Mouse (Mus musculus): ENCODE data around the gene Kremen1.

The Kremen1 gene

DNA sequence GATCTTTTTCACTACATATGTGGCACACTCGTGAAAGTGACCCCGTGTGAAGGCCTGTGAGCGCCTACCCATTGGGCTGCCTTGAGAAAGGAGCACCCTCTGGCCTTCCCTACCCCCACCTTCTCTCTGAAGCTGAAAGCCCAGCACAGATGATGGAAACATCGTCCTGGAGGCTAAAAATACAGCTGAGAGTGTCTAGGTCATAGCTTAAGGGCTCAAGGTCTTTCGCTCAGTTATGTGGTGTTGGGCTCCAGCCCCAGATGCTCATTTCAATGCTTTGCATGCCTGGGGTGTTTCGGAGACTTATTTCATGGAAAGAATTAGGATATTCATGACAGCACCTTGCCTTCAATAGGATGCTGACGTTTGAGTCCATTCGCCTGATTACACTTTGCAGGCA lies 4.4 kb upstream of the Kremen1 start:
- no peak for DNase-seq

DNA sequence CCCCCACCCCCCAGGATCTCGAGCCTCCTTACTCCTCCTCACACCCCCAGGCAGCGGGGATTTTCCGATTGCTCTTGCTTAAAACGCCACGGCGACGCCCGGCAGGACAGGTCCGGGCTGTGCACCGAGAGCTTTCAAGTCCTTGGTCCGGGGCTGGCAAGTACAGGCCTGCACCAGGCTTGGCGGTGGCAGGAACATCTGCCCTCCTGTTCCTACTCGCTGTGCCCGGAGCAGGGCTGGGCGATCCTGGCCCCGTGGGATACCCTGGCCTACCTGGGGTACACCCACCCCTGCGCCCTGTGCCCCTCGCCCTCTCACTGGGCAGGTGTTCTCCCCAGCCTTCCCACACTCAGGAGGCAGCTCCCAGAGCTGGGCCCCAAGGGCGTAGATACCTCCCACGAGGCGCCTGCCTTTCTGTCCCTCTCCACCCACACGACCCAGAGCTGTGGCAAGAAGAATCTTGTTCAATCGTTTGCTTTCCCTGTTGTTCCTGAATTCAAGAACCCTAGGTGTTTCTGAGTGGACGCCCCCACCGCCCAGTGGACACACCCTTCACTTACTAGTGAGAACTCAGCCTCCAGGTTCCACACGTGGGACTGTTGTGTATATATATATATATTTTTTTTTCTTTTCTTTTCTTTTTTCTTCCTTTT lies 1.8 kb upstream of the Kremen1 start:
- DNase-seq: no peak

DNA sequence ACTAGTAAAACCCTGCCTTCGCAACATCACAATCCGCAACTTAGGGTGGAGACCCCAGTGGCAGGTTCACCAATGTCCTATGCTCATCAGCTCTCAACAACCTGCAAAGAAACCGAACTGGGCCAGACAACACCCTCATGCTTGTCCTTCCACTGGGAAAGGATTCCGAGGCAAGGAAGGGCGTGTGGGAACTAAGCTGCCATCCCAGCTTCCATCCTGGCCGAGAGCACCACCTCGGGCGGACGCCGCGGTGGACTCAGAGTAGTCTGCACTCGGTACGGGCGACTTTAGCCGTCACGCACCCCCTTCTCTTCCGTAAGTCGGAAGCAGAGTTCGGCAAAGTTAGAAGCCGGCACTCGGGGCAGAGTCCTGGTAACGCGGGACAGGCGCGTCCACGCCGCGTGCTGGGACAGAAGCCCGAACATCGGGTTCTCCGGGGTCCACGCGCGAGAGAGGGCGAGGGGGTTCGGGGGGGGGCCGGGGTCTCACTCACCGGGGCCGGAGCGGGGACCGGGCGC lies 357 bp downstream of the Kremen1 start:
- DNase-seq: peak in 1 of 2 experiments; percentile 51

DNA sequence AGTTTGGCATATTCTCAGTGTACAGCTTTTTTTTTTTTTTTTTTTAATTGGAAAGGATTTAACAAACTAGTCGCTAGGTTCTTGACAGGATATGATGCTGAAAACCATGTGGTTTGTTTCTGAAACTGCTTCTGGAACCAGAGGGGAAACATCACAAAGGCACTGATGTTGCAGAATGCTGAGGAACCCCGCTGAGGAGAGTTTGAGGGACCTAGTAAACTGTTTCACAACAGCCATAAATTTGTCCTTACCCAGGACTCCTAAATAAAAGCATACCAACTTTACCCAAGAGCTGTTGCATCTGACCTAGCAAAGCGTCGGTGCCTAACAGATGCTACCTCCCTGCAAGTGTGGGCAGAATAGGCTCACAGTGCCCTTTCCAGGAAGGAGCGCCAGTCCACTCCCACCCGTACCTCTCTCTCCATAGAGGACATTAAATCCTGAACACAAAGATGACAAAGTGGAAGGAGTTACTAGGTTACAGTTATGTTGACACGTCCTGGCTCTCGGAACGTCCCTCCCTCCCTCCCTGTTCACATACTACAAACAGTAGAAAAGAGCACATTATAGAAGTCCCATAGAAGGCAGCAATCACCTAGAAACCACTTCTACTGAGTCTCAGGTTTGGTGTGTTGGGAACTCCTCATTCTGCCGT lies 1.3 kb downstream of the Kremen1 start:
- no peak for DNase-seq

DNA sequence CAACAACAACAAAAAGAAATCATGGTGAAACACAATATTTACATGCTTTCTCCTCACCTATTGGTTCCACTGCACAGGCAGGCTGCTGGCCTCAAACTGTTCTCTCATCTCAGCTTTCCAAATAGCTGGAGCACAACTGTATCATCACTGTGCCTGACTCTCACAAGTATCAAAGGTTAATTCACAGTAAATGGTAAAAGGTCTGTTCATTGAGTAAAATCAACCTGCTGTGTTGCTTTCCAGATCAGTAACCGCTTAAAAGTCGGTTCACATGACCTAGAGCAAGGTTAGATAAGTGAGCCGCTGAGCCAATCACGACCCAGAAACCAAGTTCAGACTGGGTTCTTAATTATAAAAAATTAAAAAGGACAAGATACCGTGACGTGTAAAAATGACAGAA lies 3.3 kb downstream of the Kremen1 start:
- DNase-seq: no peak

DNA sequence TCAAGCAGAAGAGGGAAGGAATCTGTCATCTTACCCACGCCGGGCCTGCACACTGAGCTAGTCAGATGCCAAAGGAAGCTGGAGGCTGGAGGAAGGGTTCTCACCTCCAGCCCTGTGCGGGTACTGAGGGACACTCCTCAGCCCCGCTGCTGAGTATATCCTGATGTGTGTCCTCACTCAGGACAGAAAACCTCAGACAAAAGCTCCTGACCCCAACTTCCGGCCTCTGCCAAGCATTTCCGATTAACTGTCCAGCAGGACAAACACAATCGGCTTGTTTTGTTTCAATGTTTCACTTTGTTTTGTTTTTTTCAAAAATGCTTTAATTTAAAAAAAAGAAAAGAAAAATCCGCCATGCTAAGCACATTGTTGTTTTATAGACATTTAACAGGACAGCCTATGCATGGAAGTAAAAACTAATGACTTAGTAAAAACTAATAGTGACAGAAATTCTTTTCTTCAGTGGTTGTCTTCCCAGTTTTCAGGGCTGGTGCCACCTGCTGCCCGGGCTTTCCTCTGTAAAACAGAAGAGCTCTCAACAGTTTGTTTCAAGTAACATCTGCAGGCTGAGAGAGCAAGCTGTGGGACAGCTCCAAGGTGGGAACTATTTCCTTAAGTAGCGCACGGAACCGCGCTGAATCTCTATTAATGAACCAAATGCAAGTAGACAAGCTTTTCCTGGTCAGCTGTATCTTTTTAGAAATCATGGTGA lies 4.1 kb downstream of the Kremen1 start:
- DNase-seq: no peak

DNA sequence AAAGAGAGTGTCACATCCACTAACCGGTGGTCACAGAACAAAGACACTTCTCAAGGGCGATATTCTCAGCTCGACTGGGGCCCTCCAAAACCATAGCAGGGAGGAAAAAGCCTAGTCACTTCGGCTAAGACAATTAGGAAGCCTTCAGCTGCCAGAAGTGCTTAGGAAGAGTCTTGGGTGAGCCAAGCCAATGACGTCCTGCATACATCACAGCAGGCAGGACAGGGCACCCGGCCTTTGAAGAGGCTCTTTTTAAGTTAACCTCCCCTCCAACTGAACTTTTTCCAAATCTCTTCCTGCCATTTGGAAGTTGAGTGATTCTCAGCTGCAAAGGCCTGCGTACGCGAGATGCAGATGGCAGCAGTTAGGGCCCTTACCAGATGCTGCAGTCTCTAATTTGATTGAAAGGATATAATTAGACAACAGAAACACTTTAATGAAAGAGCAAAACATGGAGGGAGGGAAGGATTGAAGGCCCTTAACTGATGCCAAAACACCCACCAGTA lies 5.8 kb downstream of the Kremen1 start:
- DNase-seq: no peak

DNA sequence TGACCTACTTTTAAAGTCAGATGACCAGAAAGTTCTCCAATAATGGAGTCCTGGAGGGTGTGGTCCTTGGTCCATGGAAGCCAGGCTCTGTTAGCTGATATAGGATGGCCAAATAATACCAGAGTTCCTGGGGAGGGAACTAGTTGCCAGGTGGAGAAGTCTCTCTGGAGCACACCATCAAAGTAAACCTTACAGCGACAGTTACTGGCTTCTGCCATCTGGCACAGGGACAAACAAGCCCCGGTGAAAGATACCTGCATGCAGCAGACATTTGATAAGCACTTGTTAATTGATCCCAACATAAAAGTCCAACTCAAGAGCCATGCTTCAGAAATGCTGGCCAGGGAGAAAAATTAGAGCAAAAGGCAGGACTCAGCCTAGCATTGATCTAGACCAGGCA lies 7.3 kb downstream of the Kremen1 start:
- DNase-seq: no peak

DNA sequence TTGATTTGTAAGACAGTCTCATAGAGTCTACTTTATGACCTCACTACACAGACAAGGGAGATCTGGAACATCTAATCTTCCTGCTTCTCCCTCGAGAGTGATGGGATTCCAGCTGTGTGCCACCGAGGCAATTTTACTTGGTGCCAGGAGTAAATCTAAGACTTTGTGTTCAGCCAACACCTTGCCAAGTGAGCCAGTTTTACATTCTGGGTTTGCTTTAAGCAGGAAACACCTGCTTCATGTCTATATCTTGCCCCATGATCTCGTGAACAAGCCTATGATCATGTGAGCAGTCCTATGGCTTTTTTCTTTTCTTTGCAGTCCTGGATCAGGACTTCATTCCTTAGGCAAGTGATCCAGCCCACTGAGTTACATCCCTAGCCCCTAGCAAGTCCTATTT lies 7.8 kb downstream of the Kremen1 start:
- DNase-seq: no peak

DNA sequence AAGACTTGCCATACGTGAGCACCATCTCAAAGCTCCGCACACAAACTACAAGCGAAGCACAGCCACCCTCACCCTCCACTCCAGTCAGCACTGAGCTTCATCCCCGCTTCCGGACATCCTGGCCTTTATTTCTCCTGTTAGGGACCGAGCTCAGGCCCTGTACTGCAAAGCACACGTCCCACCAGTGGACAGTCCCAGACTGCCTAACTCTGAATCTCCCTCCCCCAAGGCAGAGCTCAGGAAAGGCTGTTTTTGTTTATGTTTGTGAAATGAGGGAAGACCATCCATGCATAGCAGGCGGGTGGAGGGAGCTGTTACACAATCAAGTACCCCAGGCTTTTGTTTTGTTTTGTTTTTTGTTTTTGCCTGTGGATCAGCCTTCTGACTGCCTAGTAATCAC lies 8.6 kb downstream of the Kremen1 start:
- DNase-seq: no peak

DNA sequence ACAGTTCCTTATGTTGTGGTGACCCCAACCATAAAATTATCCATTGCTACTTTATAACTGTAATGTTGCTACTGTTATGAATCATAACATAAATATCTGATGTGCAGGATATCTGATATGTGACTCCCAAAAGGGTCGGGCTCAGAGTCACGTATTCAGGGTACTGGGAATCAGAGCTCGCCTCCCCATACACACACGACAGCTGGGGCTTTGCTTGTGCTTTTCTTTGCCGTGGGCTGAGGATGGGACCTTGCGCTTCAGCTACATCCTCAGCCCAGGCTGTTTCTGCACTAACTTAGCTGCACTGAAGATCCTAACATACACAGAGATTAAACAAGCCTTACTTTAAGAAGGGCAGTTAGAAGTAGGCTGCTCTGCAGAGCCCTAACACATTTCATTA lies 10.2 kb downstream of the Kremen1 start:
- no peak for DNase-seq

DNA sequence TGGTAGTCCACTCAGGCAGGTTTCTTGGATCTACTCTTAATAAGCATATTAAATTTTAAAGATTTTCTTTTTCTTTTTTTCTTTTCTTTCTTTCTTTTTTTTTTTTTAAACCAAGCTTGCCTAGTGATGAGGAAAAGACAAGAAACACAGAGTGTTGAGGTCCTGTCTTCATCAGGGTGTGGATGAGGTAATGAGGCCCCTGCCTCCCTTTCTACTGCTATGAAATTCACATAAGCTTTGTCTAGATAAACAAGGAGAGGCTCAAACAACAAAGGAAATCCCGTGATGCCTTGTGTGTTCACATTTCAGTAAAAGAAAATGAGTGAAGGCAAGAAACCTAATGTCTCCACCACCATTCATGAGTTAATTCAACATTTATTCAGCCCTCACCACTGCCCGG lies 13.2 kb downstream of the Kremen1 start:
- no peak for DNase-seq

DNA sequence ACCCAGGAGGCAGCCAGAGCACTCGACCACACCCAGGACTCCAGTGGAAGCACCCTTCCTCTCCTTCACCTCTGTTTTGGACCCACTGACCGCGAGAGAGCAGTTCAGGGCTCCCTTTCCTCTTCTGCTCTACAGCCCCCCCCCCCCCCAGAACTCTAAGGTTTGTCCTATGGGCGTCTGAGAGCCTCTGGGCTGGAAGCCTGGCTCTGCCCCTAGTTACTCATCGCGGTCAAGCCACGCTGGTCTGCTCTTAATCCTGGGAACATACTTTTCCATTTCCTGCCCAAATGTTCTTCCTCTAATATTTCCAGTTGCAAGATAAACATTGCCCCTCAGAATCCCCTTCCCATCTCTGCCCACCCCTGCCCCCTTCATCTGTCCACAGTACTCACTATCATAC lies 15.9 kb downstream of the Kremen1 start:
- DNase-seq: no peak

DNA sequence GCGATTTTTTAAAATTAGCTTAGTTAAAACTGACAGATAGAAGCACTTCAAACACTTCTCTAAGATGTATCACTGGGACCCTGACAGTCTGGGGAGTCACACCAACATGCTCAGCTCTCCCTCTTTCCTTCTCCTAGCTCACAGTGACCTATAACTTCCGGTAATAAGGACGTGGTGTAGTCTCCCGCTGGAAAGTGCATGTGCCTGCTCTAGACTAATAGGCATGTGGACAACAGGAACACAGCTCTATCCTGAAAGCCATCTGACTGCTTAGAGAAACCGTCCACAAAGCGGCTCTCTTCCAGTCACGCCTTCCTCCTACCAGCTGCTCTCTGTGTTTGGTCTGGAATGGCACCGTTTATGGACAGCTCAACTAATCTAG lies 16.6 kb downstream of the Kremen1 start:
- no peak for DNase-seq

DNA sequence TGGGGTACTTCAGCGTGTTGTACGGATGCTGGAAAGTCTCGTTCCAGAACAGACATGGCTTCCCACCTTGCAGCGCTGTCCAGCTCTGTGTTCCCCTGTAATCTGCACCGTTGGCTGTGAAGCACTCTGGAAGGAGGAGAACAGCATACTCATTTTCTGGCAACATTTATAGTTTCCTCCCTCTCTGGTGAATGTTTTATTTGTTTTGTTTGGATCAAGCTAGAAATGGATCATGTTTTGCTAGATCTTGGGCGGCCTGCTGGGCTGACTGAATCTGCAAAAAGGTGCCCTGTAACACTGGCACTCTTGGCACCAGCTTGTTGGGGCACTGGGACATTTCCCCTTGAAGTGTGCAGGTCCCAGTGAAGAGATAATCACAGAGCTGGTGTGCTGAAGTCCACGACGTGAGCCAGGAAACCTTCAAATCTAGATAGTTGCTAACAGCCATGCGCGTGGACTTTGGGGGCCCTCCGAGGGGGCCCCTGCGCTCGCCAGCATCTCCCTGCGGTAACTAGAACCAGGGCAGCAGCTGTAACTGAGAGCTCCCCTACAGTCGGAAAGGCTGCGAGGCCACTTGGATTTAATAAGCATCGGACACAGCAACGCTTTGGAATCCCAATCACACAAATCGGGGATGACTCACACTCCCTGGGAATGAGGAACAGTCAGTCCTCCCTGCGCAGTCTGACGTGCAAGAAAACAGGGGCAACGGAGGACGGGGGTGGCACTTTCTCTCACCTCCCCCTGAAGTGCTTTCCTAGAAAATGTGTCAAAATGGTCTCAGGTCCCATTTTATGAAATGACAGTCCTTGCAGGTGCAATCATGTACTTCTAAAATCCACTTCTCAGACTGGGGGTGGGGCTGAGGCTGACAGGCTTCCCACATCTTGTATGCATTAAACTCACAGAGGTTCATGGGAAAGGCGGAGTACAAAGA lies 17.3 kb downstream of the Kremen1 start:
- DNase-seq: no peak

DNA sequence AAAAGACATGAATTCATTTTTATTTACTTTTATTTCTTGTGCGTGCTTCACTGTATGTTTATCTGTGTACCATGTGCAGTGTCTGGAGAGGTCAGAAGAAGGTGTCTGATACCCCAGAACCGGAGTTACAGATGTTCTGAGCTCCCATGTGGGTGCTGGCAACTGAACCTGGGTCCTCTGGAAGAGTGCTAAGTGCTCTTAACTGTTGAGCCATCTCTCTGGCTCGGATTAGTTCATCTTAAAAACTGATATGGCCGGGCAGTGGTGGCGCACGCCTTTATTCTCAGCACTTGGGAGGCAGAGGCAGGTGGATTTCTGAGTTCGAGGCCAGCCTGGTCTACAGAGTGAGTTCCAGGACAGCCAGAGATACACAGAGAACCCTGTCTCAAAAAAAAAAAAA lies 18.1 kb downstream of the Kremen1 start:
- no peak for DNase-seq

DNA sequence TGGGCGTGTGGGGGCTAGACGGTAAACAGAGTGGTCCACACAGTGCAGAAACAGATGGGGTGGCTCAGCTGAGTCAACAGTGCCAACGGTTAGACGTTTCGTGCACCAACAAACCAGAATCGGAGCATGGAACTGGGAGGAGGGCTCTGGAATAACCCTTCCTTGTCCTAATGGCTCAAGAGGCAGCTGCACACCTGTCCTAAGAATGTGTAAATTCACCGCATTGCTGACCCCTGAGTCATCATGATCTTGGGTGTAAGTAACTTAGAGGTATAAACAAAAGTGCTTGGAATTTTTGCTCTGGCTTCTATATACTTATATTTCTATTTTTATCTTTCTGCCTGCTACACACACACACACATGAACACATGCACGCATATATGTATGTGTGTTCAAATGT lies 19.2 kb downstream of the Kremen1 start:
- DNase-seq: no peak

DNA sequence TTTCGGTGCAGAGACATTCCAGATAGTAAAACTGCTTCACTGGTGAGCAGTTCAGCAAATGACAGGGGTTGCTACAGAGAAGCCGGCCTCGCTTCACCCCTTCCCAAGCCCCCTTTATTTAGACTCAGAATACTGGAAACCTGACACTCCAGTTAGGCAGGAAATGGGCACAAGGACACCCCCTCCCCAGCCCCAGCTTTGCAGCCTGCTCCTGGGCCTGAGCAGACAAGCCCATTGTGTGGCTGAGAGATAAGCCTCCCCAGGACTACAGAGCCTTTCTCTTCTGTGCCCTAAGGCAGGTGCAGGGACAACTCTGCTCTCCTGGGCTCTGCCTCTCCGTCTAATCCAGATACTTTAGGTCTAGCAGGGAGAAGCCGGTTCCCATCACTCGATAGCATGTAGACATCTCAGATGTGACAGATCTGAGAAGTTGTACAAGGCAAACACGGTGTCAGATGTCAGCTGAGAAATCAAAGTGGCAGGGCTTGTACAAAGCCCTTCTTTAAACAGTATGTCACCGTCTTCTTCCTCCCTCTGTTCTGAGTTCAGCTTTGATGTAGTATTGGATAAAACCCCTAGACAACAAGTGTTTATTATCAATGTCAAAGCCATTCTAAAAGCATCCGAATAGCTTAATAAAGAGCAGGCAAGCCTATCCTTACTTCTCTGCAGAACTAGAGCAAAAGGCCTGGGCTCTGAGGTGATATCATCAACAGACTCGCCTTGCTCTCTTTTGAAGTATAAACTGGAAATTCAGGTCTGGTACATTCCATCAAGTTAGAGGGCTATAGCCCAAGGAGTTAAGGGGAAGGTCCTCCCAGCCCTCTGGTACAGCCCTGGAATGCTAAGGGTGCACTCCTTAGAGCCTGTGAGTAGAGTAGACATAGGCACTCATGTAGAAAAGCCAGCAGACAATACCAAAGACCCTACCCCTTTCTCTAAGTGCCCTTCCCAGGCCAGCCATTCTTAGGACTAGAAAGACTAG lies 21.4 kb downstream of the Kremen1 start:
- DNase-seq: no peak

DNA sequence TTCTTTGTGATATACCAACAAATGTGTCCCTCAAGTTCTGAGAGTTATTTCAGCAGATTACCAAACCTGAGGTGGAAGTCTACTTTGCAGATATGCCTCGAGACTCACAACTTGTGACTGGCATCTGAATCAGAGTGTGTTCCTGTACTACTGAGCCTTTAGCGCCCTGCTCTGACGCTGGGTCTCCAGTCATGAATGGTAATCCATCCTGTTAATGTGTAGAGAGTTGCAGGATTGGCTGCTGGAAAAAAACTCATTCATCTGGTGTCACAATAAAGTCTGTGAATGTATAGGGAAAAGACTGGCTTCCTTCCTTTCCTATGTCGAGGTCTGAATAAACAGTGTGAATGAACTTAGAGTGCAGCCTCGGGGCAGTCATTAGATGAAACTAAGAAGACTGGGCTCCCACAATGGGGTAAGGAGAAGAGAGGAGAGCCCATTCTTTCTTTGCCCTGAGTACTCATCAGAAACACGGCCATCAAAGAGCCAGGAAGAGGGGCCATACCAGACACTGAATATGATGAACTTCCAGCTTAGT lies 41.4 kb downstream of the Kremen1 start:
- no peak for DNase-seq

DNA sequence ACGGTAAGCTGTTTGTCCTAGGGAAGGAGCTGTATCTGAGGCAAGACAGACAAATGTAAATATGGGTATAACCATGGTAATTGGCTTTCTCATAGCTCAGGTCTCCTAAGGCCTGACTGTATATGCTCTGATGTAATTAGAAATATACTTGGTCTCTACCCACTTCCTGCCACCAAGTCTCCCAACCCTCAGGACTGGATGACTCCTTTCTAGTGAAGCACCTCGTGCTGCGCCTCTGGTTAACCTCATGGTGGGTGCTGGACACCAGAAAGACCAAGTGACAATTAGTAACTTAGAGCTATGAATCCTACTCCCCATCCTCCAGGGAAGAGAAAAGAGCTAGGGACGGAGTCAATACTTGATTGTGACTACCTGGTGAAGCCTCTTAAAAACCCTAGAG lies 42.0 kb downstream of the Kremen1 start:
- DNase-seq: no peak

Measured in spleen, adult 18-20 months (tissue).